Mouse (Mus musculus): ENCODE measurements around the gene Msh3.
"Not testable (repeated sequence)": the region's sequence is repeated elsewhere in the genome, so short reads cannot be mapped to it uniquely, and the experiment has no call there.

Msh3 gene

DNA sequence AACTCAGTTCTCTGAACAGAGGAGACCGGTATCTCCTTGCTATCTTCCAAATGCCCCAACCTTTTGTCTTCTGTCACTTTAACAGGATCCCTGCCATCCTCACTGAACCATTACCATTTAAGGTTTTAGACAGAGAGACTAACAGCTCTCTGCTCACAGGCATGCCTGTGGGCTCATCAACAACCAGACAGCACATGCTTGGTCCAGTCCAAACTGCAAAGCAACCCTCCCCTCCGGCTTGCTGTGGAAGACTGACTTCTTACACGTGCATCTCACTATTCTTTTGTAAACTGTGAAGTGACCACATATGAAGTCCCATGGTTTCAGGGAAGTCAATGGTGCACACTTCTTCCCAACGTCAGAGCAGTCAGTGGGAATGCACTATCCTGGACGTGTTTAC is 93.5 kb downstream of the Msh3 start:
- no peak for DNase-seq (ENCODE audit: low read depth in 1 of 2, low spot score in 2 of 2)

DNA sequence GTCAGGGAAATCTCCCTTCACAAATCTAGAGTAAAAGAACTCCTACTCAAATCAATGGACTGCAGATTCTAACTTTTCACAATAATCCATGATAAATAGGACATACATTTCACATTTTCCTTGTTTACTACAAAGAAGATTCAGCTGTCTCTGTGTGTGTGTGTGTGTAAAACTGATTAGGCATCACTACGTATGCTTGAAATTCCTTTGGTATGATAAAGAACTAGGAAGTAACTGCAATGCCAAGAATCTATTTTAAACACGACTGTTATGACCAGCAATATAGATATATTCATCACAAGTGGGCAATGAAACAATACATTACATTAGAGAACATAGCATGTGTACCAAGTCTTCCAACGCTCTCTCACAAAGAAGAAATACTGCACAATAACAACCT is 99.3 kb downstream of the Msh3 start:
- no peak for DNase-seq (ENCODE audit: low read depth in 1 of 2, low spot score in 2 of 2)

DNA sequence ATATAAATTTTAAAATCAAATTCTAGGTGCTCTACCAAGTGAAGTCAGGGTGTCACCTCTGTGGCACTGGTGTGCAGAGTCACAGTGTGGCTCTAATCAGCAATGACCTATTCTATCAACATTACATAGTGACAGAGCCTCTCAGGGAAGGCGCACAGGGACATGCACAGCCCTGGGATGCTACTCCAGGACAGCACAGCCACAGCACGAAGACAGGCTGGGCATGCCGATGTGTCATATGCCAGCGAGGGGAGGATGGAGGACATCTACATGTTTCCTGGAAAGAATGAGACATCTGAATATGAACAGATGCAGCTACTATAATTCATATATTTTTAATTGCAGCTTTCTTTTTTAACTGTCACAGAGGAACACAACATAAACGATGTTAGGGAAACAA is 101.0 kb downstream of the Msh3 start:
- no peak for DNase-seq (ENCODE audit: low read depth in 1 of 2, low spot score in 2 of 2)

DNA sequence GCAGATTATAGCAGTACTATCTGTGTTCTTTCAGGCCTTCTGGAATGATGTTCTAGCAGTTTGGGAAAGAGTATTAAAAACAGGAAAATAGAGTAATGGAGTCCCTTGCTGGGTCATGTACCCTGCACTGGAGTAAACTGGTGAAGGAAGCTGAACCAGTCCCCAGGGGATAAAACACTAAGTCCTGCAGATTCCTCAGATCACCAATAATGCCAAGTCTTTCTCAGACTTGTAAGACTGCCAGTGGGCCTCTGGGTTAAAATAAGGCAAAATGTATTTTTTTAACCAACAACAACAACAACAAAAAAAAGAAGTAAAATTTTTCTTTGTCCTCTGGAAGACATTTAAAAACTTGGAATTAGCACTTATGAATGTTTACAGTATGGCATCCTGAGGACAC is 102.5 kb downstream of the Msh3 start:
- no peak for DNase-seq (ENCODE audit: low read depth in 1 of 2, low spot score in 2 of 2)

DNA sequence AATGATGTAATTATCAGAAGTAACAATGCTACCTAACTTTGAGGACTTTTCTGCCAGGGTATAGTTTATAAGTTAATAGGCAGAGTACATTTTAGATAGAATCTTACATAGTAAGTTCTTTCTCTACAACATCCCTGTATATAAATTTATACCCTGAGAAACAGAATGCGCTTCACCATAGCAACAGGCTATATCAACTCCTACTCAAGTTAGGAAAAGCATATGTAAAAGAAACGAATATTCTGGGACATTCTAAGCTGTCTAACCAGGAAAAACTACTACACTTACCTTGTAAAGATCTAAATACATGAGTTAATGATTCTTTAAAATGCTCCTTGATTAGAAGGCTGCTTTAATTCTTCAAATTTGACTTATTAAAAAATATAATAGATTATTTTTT is 107.2 kb downstream of the Msh3 start:
- DNase-seq (ENCODE audit: low read depth in 1 of 2, low spot score in 2 of 2) = no peak

DNA sequence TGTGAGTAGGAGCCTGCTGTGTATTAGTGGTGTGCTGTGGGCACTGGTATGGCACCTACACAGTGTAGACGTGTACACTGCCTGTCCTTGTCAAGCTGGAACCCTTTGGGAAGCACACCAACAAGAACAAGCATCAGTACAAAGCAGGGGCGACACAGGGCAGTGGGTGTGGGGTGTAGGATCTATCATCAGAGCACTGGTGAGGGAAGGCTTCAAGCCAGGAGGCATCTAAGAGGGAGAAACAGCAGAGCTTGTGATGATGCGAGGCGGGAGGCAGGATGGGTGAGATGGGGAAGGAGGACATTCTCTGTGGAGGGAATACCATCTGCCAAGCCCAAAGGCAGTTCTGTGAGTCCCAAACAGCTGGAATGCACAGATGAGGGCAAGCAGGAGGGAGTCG is 107.8 kb downstream of the Msh3 start:
- DNase-seq (ENCODE audit: low read depth in 1 of 2, low spot score in 2 of 2) = no peak

DNA sequence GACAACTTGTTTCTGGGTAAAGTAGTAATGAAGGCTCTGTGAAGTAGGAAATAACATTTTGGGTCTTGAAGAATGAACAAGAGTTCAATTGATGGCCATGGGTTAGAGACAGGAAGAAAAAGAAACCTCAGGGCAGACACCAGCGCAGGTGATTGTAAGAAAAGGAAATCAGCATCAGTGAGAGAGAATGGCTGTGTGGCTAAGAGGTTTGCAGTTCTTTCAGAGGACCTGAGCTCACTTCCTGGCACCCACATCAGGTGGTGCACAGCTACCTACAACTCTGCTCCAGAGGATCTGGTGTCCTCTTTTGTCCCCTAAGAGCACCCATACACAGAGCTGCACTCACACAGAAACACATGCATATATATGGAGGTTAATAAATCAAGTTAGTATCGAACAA is 110.1 kb downstream of the Msh3 start:
- no peak for DNase-seq (ENCODE audit: low read depth in 1 of 2, low spot score in 2 of 2)

DNA sequence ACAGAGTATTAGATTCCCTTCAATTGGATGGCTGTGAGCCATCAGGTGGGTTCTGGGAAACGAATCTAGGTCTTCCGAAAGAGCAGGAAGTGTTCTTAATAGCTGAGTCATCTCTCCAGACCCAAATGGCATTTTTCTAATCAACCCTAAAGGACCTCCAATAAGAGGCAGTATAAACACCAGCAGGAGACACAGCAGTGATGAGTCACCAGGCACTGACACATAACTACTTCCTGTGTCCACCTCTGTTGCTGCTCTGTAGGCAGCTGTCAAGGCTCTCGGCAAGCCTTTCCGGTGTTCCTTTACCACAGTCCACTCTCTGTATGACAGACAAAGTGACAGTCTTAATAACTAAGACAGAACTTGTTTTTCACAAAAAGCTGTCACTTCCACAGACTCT is 113.4 kb downstream of the Msh3 start:
- no peak for DNase-seq (ENCODE audit: low read depth in 1 of 2, low spot score in 2 of 2)

DNA sequence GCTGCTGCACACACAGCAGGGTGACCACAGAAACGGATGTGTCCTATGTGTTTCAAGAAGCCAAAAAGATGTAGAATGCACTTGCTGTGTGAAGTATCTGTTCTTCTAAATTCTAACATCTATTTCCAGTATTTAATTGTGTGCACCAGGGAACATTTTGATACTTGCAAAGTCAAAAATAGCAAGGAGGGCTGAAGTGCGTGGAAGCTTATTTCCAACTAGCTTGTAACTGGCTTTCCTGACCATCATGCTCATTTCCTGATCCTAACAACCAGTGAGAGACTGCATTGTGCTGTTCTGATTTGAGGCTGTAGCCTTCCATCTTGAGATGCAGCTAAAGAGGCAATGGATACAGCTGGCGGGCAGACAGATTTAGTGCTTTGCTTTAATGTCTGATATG is 116.9 kb downstream of the Msh3 start:
- no peak for DNase-seq (ENCODE audit: low read depth in 1 of 2, low spot score in 2 of 2)

DNA sequence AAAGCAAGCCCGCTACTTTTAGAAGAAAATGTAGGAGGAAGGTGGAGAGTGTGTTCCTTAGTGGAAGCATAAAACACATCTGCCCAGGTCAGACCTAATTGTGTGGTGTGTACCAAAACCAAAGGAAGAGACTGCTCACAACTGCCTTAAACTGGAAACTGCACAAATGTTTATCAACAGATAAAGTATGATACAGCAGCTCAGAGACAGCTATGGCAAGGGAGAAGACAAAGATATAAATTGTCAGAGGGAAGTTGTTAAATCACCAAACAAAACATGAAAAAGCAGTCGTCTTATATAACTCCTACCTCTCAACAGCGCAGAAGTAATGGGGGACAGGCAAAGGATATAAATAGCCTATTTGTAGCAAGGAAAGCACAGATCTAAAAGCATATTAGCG is 117.8 kb downstream of the Msh3 start:
- no peak for DNase-seq (ENCODE audit: low read depth in 1 of 2, low spot score in 2 of 2)

DNA sequence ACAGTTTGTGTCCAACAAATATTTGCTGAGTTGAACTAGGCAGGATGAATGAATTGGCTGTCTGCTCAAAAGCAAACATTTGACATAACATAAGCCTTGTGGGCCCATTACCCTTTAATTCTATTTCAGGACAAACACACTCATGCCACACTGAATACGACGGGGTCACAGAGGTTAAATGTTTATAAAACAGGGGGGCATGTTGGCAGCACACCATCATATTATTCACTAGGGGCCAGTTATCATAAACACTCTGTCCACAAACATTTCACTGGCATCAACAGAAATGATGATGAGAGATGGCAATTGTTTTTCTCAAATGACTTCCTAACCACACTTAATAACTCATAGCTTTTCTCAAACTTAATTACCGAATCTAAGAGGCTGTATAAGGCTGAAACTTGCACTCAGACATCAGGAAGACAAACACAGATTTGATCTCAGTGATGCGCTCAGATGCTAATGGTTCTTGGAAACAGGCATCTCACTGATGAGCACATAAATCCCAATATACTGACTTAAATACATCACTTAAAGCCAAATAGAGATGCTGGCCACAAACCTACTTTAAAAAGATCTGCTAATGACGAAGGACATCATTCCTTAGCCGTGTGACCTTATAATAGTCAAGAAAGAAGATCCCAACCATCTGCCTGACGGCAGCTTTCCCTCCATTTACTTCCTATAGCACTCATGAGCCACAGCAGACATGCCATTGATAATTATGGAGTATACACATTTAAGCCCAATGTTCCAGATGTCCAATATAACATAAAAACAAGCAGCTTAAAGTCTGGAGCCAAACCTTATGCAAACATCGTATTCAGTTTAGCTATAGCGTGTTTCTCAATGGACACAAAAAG is 122.5 kb downstream of the Msh3 start:
- no peak for DNase-seq (ENCODE audit: low read depth in 1 of 2, low spot score in 2 of 2)

DNA sequence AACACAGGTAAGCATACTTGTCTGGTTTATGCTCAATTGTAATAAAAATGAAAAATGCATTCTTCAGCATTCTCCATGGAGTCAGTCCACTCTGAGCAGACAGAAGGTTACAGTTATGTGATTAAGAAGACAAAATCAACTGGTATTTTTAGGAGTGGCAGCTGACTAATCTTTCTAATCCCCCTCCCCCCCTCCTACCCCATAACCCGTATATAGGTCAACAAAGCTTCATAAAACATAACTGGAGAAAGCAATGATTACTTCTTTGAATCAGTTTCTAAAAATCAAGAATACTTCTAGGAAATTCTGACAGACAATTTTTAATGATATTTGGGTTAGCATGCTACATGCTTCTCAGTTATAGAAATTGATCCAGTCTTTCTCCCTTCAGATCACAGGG is 126.8 kb downstream of the Msh3 start:
- DNase-seq (ENCODE audit: low read depth in 1 of 2, low spot score in 2 of 2) = no peak

DNA sequence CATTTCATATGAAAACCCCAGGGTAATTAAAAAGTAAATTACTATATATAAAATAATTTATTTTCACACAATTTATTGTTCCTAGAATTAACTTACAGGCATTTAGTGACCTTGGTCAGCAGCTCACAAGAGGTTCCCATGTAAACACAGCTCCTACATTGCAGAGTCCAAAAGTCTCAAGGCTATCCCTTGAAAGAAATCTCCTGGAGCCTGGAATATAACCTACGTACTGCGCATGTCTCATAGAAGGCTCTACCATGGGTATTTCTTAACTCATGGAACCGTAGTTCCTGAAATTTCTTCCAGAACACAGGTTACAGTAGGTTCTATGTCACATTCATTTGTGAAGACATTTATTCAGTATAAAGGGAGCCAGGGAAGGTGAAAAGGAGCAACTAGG is 131.2 kb downstream of the Msh3 start:
- no peak for DNase-seq (ENCODE audit: low read depth in 1 of 2, low spot score in 2 of 2)

DNA sequence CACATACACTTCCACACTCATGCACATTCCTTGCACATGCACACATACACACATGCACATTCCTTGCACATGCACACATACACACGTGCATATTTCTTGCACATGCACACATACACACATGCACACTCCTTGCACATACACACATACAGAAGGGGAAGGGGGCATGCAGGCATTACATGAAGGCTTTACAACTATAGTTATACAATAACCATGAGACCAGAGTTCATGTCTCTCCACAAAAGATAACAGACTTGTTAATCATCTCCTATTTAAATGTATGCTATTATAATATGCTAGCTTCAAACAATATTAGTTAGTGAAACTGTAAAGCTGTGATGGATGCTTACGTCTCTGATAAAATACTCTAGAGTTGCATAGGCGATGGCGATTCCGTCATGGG is 132.0 kb downstream of the Msh3 start:
- no peak for DNase-seq (ENCODE audit: low read depth in 1 of 2, low spot score in 2 of 2)

DNA sequence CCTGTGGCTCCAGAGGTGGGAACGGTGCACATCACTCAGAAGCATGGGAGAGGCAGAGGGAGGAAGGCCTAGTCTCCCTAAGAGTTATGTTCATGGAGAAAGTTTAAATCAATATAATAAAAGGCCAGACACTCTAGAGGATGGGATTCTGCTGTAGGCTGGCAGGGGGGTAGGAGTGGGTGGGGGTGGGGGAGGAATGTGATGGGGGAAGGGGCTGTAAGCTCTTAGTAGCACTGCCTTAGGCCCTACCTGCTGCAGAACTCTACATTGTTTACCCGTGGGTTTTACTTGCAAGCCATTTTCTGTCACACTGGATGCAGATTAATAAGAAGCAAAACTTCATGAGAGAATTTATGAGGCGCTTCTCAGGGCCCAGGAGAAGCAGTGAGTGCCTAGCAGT is 135.0 kb downstream of the Msh3 start:
- no peak for DNase-seq (ENCODE audit: low read depth in 1 of 2, low spot score in 2 of 2)

DNA sequence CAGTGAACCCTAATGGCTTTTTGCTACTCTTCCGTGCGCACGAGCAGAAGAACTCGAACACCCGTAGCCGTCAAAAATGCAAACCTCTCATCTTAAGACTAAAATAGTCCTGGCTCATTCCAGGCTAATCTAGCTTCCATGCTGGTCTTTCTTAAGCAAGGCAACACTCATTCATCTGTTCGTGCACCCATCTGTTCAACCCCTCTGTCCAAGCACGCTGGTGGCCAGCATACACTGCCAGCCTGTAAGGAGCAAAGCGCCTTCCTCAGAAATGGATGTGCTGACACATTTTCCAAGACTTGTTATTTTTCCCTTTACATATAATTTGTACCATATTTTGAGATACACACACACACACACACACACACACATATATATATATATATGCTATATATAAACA is 137.6 kb downstream of the Msh3 start:
- DNase-seq (ENCODE audit: low read depth in 1 of 2, low spot score in 2 of 2) = no peak

DNA sequence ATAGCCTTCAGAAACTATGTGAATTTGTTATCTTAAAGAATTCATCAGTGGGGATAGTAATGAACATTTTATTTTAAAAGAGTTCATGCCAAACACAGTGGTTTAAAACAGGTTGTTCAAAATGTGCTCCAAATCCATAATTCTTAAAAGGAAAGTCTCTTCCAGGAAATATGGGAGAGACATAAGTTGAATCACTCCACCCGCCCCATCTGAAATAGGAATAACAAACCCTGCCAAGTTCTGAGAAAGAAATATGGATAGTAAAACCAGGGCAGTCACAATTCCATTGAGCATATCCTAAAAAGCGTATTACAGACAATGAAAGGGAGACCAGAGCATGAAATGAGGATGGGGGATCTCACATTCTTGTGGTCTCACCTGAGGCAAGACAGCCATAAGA is 157.9 kb downstream of the Msh3 start:
- DNase-seq (ENCODE audit: low read depth in 1 of 2, low spot score in 2 of 2) = no peak

DNA sequence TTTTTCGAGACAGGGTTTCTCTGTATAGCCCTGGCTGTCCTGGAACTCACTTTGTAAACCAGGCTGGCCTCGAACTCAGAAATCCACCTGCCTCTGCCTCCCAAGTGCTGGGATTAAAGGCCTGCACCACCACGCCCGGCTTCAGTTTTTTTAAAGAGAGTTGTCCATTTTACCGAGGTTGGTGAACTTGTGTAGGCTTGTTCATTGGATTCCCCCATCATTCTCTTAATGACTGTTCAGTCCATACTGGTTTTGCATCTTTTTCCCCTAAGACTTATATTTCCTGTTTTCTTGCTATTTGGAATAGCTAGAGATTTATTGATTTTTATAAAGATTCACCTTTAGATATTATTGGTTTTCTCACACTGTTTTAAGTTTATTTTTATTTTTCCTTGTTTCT is 161.0 kb downstream of the Msh3 start:
- DNase-seq (ENCODE audit: low read depth in 1 of 2, low spot score in 2 of 2) = not testable (repeated sequence)

DNA sequence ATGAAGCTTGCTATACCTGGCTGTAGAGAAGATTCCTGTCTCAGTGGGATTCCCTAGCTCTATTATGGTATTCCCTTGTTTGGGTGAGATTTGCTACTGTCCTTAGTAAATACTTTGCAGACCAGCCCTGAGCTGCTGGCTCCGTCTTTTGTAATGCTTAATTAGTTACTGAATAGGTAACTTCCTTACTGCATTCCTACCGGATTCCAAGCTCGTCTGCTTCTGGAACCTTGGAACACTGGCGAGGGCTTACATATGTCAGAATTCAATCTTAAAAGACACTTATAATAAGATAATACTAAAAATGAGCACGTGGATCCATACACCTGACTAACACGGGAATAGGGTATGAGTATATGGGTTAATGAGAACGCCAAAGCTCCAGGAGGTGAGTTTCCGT is 182.1 kb downstream of the Msh3 start:
- not testable (repeated sequence) for DNase-seq (ENCODE audit: low read depth in 1 of 2, low spot score in 2 of 2)

Measured in monocyte, adult 2 months (primary cell).